Mouse (Mus musculus) limb, embryonic 15.5 days (tissue): Measurements from ENCODE around the gene Snap91. TPM values are rescaled to one million over a fixed set of nuclear protein-coding genes. Genes with fewer than 3 reads are reported as not detected.

ENCODE experiments used
- ATAC-seq: fragments of 200-750 bp; cut with Nextera tagmentation; 2 replicates; pipeline ENCODE4 v1.8.0; 2017; ENCODE audit warnings: low read depth, moderate TSS enrichment; ENCODE audit not compliant: insufficient number of reproducible peaks, low FRiP score, low TSS enrichment
- H3K27ac ChIP-seq: fragments of 300-500 bp; sonication (generic); 2 replicates; pipeline ENCODE4 v1.5.1; 2015; ENCODE audit warnings: moderate library complexity, mild to moderate bottlenecking, inconsistent platforms
- H3K27me3 ChIP-seq: fragments of 300-500 bp; sonication (generic); 2 replicates; pipeline ENCODE4 v1.6.1; 2015; ENCODE audit warnings: inconsistent platforms
- H3K36me3 ChIP-seq: fragments of 300-500 bp; sonication (generic); 2 replicates; pipeline ENCODE4 v1.6.1; 2015; ENCODE audit warnings: inconsistent platforms
- H3K4me1 ChIP-seq: fragments of 300-500 bp; sonication (generic); 2 replicates; pipeline ENCODE4 v1.6.1; 2015; ENCODE audit warnings: inconsistent platforms
- H3K4me2 ChIP-seq: fragments of 300-500 bp; sonication (generic); 2 replicates; pipeline ENCODE4 v1.6.1; 2015; ENCODE audit warnings: mild to moderate bottlenecking, inconsistent platforms
- H3K4me3 ChIP-seq: fragments of 300-500 bp; sonication (generic); 2 replicates; pipeline ENCODE4 v1.5.1; 2015; ENCODE audit warnings: mild to moderate bottlenecking, inconsistent platforms
- H3K9ac ChIP-seq: fragments of 300-500 bp; sonication (generic); 2 replicates; pipeline ENCODE4 v1.6.1; 2015; ENCODE audit warnings: inconsistent platforms
- H3K9me3 ChIP-seq: fragments of 300-500 bp; sonication (generic); 2 replicates; pipeline ENCODE4 v1.6.1; 2016; ENCODE audit warnings: inconsistent platforms
- WGBS: fragments of 180-500 bp; shearing (Covaris S2); methylation state at CpG from one replicate; pipeline ENCODE4 v1.1.7; 2015; 5-methylcytosine and 5-hydroxymethylcytosine counted together
- polyA plus RNA-seq: library from polyadenylated mRNA; unstranded; fragments of >200 nt; fragmentation: Nextera tagmentation; extraction: Ambion mirVana; gene quantifications from 2 replicates; pipeline ENCODE4 v1.2.1, GENCODE M21; 2015

The Snap91 gene
- polyA plus RNA-seq: 5.9 and 6.8 TPM in 2 replicates

DNA sequence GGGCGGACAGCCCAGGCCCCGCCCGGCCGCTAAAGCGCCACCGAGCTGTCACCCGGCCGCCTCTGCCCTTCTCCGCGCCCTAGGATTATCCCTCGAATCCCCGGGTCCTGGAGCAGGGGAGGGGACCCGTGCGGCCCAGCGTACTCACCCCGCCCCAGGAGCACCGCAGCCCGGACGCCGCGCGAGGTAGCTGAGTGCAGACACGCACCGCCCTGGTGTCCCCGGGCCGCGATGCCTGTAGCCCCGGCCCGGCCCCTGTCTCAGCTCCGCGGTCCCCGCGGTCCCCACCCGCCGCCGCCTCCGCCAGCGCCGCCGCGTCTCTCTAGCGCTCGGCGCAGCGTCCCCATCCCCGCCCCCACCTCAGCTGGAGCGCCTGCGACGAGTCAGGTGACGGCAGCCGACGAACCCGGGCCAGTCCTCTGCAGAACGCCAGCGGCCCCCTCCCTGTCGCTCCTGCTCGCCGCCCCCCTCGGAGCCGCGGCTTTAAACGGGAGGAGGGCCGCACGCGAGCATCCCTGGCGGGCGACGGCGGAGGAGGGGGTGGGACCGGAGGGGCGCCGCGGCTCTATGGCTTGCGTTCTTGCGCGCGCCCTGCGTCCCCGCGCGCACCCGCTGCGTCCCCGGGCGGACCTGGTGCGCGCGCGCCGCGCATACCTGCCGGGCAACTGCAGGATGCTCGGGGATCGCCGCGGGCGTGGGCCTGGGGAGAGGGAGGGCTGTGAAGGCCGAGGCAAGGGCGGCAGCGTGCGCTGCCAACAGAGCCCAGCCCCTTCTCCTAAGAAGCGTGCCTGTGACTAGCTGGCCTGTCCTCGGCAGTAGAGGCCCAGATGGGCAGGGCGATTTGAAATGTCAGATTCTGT, at the start of gene Snap91:
Gene Snap91 (minus strand): TSS at position 542 of the 860 bp plus-strand sequence.
- Histone ChIP-seq H3K27me3 (peaks cover 45% of the 10 kb centered on the region), H3K9me3 (no peaks in the 10 kb centered on the region), H3K4me1 (peaks cover 18% of the 10 kb centered on the region), H3K36me3 (no peaks in the 10 kb centered on the region), H3K4me3 (peak within 1 kb of the TSS; percentile 64), H3K27ac (no peak within 1 kb of the TSS), H3K4me2 (peak within 1 kb of the TSS; percentile 92), H3K9ac (peak within 1 kb of the TSS; percentile 33; the same call in 1 of the 2 replicates)
- WGBS: under 1% methylated on average over 97 of the region's 104 CpGs
- peak; percentile 81; the same call in 1 of the 2 replicates for ATAC-seq

DNA sequence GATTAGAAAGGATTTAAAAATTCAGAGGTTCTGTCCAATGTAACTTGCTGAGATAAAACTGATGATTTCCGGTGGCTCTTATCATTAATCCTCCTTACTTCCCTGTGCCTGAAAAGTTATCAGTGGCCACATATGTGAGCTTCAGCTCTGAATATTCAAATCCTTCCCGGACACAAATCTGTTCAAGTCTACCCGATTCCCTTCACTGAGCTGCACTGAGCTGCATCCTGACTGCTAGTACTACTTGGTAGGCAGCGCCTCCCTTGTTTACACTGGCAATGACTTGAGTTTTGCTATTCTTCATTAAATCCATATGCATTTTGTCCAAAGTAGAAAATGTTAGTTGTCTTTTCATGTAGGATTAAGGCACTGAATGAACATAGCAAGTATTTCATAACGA, 46.1 kb upstream of the Snap91 start:
- Histone ChIP-seq H3K36me3 (no peaks in the 10 kb centered on the region), H3K4me2 (no peak overlapping the region), H3K9me3 (no peaks in the 10 kb centered on the region), H3K27me3 (no peaks in the 10 kb centered on the region), H3K27ac (no peak overlapping the region), H3K4me3 (no peak overlapping the region), H3K4me1 (no peaks in the 10 kb centered on the region), H3K9ac (no peak overlapping the region)
- ATAC-seq: no peak
- 82% methylated on average over 5 of the region's 5 CpGs for WGBS

DNA sequence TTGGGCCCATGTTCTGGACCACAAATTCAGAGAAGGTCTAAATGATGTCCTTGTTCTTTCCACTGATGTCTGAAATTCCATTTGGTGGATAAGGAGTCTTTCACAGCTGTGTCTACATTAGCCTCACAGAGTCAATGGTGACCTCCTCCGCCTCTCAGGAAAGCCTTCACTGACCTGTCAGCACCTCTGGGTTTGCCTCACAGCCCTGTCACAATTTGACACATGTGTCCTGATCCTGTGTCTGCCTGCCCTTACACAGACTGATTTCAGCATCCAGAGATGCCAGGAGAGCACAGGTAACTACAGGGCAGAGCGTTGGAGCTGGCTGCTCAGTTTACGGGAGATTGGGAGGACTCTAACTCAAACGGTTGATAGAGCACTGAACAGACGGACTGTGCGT, 45.2 kb upstream of the Snap91 start:
- no peaks in the 10 kb centered on the region for H3K27me3 ChIP-seq
- WGBS: 65% methylated on average over 6 of the region's 6 CpGs

DNA sequence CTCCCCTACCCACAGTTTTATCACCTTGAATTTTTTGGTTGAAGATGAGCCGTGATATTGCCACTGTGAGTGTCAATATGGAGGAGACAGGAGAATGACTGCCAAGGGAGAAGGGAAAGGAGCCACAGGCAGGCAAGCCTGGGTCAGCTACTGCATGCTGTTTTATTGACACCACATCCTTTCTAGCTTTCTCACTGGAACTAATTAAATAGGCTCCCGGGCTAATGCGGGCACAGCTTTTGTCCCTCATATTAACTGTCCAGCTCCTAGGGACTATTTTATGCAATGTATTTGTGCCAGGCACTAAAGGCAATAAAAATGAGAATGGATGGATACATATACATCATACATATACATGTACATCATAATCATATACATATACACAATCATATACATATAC, 42.0 kb upstream of the Snap91 start:
- WGBS: 30% methylated on average over 3 of the region's 3 CpGs
- no peak for ATAC-seq
- no peaks in the 10 kb centered on the region for H3K9me3 ChIP-seq

More for the DNA sequence above, 45.2 kb upstream of the Snap91 start:
- H3K4me3 ChIP-seq: no peak overlapping the region
- ATAC-seq: no peak
- no peak overlapping the region for H3K9ac ChIP-seq
- no peak overlapping the region for H3K27ac ChIP-seq
- H3K4me1 ChIP-seq: no peaks in the 10 kb centered on the region
- no peaks in the 10 kb centered on the region for H3K9me3 ChIP-seq
- no peaks in the 10 kb centered on the region for H3K36me3 ChIP-seq
- H3K4me2 ChIP-seq: no peak overlapping the region

DNA sequence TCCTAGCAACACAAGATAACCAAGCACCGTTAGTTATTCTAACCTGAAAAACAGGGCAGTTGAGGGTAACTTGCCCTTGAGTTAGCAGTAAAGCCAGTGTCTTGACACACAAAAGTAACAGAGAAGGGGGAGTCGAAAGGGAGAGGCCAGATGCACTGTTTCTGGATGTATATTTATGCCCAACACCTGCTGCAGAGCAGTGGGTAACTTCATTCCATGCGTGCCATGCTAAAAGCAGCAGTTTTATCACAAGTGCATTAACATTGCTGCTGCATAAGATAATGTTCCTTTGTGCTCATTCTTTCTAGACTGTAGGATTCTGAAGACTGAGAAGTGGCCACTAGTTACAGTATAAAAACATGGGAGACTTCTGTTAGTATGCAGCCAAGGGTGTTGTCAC, 36.1 kb upstream of the Snap91 start:
- no peak overlapping the region for H3K4me2 ChIP-seq
- H3K9ac ChIP-seq: no peak overlapping the region
- H3K27ac ChIP-seq: no peak overlapping the region
- no peak for ATAC-seq
- WGBS: 73% methylated on average over 3 of the region's 3 CpGs
- no peak overlapping the region for H3K4me3 ChIP-seq
- no peaks in the 10 kb centered on the region for H3K4me1 ChIP-seq
- no peaks in the 10 kb centered on the region for H3K36me3 ChIP-seq
- no peaks in the 10 kb centered on the region for H3K9me3 ChIP-seq
- H3K27me3 ChIP-seq: no peaks in the 10 kb centered on the region

More for the DNA sequence above, 42.0 kb upstream of the Snap91 start:
- Histone ChIP-seq H3K27me3 (no peaks in the 10 kb centered on the region), H3K9ac (no peak overlapping the region), H3K4me1 (no peaks in the 10 kb centered on the region), H3K4me2 (no peak overlapping the region), H3K27ac (no peak overlapping the region), H3K36me3 (no peaks in the 10 kb centered on the region), H3K4me3 (no peak overlapping the region)

DNA sequence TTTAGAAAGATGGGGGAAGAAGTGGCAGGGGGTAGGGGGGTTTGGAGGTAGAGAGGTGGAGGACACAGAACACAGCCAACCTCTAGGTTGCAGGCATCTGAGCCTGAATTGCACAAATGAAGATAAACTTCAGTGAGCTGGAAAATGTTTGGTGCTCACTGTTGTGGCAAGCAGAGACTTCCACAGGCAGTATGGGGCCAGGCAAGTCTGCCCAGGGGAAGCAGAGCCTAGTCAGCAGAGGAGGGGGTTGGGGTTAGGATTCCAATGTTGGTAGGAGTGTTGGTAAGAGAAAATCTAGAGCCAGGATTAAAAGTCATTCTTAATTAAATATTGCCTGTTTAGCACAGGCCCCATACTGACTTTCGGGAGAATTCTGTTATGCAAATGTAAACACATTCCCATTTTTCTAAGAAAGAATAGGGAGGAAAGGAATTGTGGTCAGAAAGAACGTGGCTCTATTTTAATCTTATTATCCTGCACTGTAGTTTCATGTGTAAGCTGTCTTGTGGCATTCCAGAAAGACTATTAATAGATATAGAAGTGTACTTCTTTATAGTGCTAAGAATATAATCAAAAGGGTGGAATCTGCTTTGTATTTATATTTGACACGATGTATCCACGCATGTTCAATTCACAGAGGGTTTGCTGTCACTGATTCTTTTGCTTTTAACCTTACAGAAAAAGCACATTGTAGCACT, 19.2 kb upstream of the Snap91 start:
- H3K36me3 ChIP-seq: no peaks in the 10 kb centered on the region
- no peaks in the 10 kb centered on the region for H3K27me3 ChIP-seq
- ATAC-seq: no peak

DNA sequence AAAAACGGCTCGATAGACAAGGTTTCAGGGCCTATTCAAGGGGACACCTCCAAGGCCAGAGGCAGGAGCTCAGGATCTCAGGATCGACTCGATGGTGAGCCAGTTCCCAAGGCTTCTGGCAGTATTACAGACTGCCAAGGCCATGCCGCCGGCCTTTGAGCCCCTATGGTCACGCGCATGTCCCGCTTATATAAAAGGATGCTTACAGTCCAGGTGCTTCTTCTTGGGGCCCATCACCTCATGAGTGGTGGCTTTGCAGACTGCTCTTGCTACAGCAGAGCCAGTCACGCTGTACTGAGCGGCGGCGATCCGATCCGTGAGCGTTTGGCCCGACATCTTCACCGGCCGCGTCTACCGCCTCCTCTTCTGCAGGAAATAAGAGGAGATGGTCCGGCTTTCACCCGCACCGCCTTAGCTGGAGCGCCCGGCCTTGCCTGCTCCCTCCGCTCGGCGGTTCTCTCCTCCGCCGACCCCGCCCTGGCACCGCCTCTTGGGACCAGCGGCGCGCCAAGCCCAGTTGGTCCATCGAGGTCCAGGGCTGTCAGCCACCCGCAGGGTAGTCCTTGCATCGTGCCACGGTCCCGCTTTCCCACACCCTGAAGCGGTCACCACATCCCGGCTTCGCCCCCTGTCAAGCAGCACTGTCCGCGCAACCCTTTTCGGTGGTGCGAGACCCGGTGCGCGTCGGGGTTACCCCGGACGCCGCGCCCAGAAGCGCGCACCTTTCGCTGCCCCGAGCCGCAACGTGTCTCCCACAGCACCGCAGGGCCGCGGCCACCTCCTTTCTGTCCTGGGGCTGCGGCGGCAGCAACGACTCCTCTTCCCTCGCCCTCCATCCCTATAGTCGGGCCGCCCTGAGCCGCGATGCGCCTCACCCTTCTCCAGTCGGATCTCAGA, 990 bp downstream of the Snap91 start:
- Histone ChIP-seq H3K4me2 (peak overlapping the region; percentile 92), H3K9me3 (no peaks in the 10 kb centered on the region), H3K27me3 (peaks cover 45% of the 10 kb centered on the region), H3K36me3 (no peaks in the 10 kb centered on the region), H3K27ac (no peak overlapping the region), H3K4me1 (peaks cover 18% of the 10 kb centered on the region), H3K9ac (no peak overlapping the region), H3K4me3 (peak overlapping the region; percentile 64)
- no peak for ATAC-seq
- WGBS: under 1% methylated on average over 70 of the region's 75 CpGs

More for the DNA sequence above, 19.2 kb upstream of the Snap91 start:
- H3K4me1 ChIP-seq: no peaks in the 10 kb centered on the region
- H3K9ac ChIP-seq: no peak overlapping the region
- 76% methylated on average over 4 of the region's 4 CpGs for WGBS
- H3K4me2 ChIP-seq: no peak overlapping the region
- H3K4me3 ChIP-seq: no peak overlapping the region
- H3K27ac ChIP-seq: no peak overlapping the region
- no peaks in the 10 kb centered on the region for H3K9me3 ChIP-seq

DNA sequence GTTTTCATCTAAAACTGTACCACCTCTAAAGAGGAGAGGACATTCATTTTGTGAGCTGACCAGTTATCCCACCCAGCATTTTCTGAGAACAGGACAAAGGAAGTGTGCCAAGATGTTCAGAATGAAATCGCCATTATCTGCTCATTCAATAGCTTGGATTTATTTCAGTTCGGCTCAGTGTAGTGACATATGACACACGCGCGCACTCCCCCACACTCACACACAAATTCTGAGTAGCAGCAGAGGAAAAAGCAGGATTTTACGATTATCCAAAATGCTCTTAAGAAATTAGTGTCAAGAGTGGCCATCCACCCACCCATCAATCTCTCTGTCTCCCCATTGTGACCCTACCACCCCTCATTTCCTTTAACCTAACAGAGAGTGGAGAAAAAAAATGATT, 1.7 kb downstream of the Snap91 start:
- H3K27ac ChIP-seq: no peak overlapping the region
- H3K4me2 ChIP-seq: peak overlapping the region; percentile 92; the same call in 1 of the 2 replicates
- H3K4me3 ChIP-seq: no peak overlapping the region

DNA sequence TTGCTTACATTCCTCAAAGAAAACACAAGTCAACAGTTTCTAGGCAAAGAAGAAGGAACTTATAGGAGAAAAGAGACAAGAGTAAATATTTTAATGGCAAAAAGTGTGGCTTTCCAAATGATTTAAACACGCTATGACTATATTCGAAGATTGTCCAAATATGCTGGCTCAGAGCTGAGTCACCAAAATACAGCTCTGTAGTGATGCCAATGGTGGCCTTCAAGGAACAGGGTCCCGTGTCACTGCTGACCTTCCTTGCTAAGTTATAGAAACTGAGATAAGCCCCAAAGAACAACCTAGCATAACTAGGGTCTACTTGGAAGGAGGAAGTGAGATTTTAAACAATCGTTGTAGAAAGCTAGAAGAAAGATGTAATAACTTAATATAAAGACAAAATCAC, 6.8 kb downstream of the Snap91 start:
- 82% methylated on average over 4 of the region's 4 CpGs for WGBS
- Histone ChIP-seq H3K4me1 (no peaks in the 10 kb centered on the region), H3K4me3 (no peak overlapping the region), H3K27me3 (peaks cover 17% of the 10 kb centered on the region), H3K36me3 (no peaks in the 10 kb centered on the region), H3K9me3 (no peaks in the 10 kb centered on the region), H3K4me2 (no peak overlapping the region), H3K9ac (no peak overlapping the region), H3K27ac (no peak overlapping the region)
- ATAC-seq: no peak

More for the DNA sequence above, 1.7 kb downstream of the Snap91 start:
- 78% methylated on average over 6 of the region's 6 CpGs for WGBS
- H3K9ac ChIP-seq: no peak overlapping the region
- H3K9me3 ChIP-seq: no peaks in the 10 kb centered on the region
- no peaks in the 10 kb centered on the region for H3K36me3 ChIP-seq
- no peak for ATAC-seq
- H3K4me1 ChIP-seq: peaks cover 18% of the 10 kb centered on the region
- peaks cover 45% of the 10 kb centered on the region for H3K27me3 ChIP-seq

DNA sequence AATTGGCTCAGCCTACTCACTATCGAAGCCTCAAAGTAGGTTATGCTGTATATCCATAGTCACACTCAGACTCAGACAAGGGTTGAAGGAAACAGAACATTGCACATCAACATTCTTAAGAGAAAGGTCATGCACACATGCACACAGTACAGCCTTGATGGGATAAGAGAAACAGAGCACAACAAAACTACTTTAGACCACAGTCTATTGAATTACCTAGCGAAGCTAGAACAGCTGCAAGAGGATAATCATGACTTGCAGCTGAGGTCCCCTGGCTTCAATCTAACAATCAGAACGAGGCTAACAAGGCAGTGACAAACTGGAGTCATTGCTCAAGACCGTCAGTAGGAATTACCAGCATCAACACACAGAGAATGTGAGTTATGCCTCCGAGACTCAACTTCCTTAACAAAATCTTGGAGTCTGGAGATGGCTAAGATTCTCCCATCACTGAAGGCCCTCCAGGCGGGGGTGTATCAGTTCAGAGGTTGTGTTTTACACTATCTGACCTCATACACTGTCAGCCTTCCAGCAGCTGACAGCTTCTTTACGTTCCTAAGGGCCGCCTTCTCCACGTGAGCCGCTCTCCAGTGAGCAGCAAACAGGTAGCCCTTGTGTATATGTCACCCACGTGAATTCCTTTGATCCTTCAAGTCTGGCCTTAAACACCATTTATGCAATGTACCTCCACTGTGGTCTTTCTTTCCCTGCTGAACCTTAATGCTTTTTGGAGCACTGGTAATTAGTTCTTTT, 10.7 kb downstream of the Snap91 start:
- Histone ChIP-seq H3K4me1 (no peaks in the 10 kb centered on the region), H3K27ac (no peak overlapping the region), H3K9ac (no peak overlapping the region), H3K4me2 (no peak overlapping the region), H3K27me3 (no peaks in the 10 kb centered on the region), H3K36me3 (no peaks in the 10 kb centered on the region), H3K9me3 (no peaks in the 10 kb centered on the region), H3K4me3 (no peak overlapping the region)
- no peak for ATAC-seq
- WGBS: 52% methylated on average over 11 of the region's 11 CpGs

DNA sequence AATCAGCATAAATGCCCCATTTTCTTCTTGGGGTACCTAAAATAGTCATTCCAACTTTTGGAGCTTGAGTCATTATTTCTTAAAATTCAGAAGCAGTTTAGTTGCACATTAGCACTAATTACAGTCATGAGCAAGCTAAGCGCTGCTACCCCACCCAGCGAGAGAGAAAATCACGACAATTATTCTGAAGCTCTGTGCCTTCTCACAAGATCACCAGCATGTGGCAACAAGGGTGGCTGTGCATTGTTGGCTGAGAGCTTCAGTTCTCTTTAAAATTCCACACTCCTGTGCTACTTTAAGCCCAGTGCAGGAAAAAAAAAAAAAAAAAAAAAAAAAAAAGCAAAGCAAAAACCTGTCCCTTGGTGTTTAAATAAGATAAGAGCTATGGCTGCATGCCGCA, 22.4 kb downstream of the Snap91 start:
- 82% methylated on average over 4 of the region's 4 CpGs for WGBS
- H3K4me1 ChIP-seq: no peaks in the 10 kb centered on the region
- no peak overlapping the region for H3K27ac ChIP-seq
- no peaks in the 10 kb centered on the region for H3K27me3 ChIP-seq
- H3K36me3 ChIP-seq: no peaks in the 10 kb centered on the region
- H3K9ac ChIP-seq: no peak overlapping the region
- no peak overlapping the region for H3K4me3 ChIP-seq
- ATAC-seq: no peak
- H3K9me3 ChIP-seq: no peaks in the 10 kb centered on the region
- no peak overlapping the region for H3K4me2 ChIP-seq
